Mouse (Mus musculus): Measurements from ENCODE around the gene Sema4a. TPM values are rescaled to one million over a fixed set of nuclear protein-coding genes. Genes with fewer than 3 reads are reported as not detected.

Gene Sema4a
- polyA plus RNA-seq, 1 experiment from 2014 or later, result 32.6 TPM

- no peaks in the 10 kb centered on the region for H3K27me3 ChIP-seq (ENCODE audit: insufficient read depth, low read length)
- H3K4me1 ChIP-seq (replicated peaks; ENCODE audit: insufficient read depth, low read length), result peaks cover 9% of the 10 kb centered on the region
- no peak for ATAC-seq (replicated peaks; ENCODE audit: low FRiP score, low read depth)
- WGBS, result 76% methylated on average over 5 of the region's 5 CpGs
- no peaks in the 10 kb centered on the region for H3K36me3 ChIP-seq (ENCODE audit: insufficient read depth, low read length)
- no peak overlapping the region for H3K27ac ChIP-seq
- no peak for DNase-seq (ENCODE audit: low spot score)
- no peaks in the 10 kb centered on the region for H3K9me3 ChIP-seq (replicated peaks; ENCODE audit: low read length)
- H3K9ac ChIP-seq (ENCODE audit: low read depth, low read length), result no peak overlapping the region
- H3K4me3 ChIP-seq (replicated peaks; ENCODE audit: low read depth, low read length), result no peak overlapping the region
- no peak overlapping the region for H3K4me2 ChIP-seq (ENCODE audit: low read length)
- no peak for TF ChIP-seq CTCF (IDR thresholded peaks at IDR 0.05; ENCODE audit: low read depth)
Measured at GRCm38 (mm10) chr3:88460029-88460428, 953 bp downstream of the Sema4a start.

GRCm38 (mm10) chr3:88458778-88459219, 2.2 kb downstream of the Sema4a start:
- Histone ChIP-seq H3K27ac (no peak overlapping the region), H3K9me3 (replicated peaks; ENCODE audit: low read length) (no peaks in the 10 kb centered on the region), H3K4me1 (replicated peaks; ENCODE audit: insufficient read depth, low read length) (peaks cover 15% of the 10 kb centered on the region), H3K4me2 (ENCODE audit: low read length) (no peak overlapping the region), H3K27me3 (ENCODE audit: insufficient read depth, low read length) (no peaks in the 10 kb centered on the region), H3K9ac (ENCODE audit: low read depth, low read length) (no peak overlapping the region), H3K36me3 (ENCODE audit: insufficient read depth, low read length) (no peaks in the 10 kb centered on the region), H3K4me3 (replicated peaks; ENCODE audit: low read depth, low read length) (no peak overlapping the region)
- 0 out of 2 replicates have a peak, but pooled peaks have one; percentile 8 for ATAC-seq (replicated peaks; ENCODE audit: low FRiP score, low read depth)
- DNase-seq (ENCODE audit: low spot score), result no peak
- TF ChIP-seq CTCF (IDR thresholded peaks at IDR 0.05; ENCODE audit: low read depth), result no peak
- 3% methylated on average over 14 of the region's 14 CpGs for WGBS

GRCm38 (mm10) chr3:88456746-88457532, 4.0 kb downstream of the Sema4a start:
- Histone ChIP-seq H3K36me3 (ENCODE audit: insufficient read depth, low read length) (no peaks in the 10 kb centered on the region), H3K27ac (peak overlapping the region; percentile 87), H3K9ac (ENCODE audit: low read depth, low read length) (no peak overlapping the region), H3K4me3 (replicated peaks; ENCODE audit: low read depth, low read length) (no peak overlapping the region), H3K4me2 (ENCODE audit: low read length) (no peak overlapping the region), H3K9me3 (replicated peaks; ENCODE audit: low read length) (no peaks in the 10 kb centered on the region), H3K4me1 (replicated peaks; ENCODE audit: insufficient read depth, low read length) (peaks cover 15% of the 10 kb centered on the region), H3K27me3 (ENCODE audit: insufficient read depth, low read length) (no peaks in the 10 kb centered on the region)
- no peak for ATAC-seq (replicated peaks; ENCODE audit: low FRiP score, low read depth)
- WGBS, result 69% methylated on average over 7 of the region's 7 CpGs
- no peak for DNase-seq (ENCODE audit: low spot score)
- no peak for TF ChIP-seq CTCF (IDR thresholded peaks at IDR 0.05; ENCODE audit: low read depth)

GRCm38 (mm10) chr3:88456313-88456712, 4.7 kb downstream of the Sema4a start:
- ATAC-seq (replicated peaks; ENCODE audit: low FRiP score, low read depth) (peak; percentile 31; the same call in 1 of the 2 replicates), DNase-seq (ENCODE audit: low spot score) (peak; percentile 46)
- no peaks in the 10 kb centered on the region for H3K36me3 ChIP-seq (ENCODE audit: insufficient read depth, low read length)
- H3K9me3 ChIP-seq (replicated peaks; ENCODE audit: low read length), result no peaks in the 10 kb centered on the region
- no peak overlapping the region for H3K4me3 ChIP-seq (replicated peaks; ENCODE audit: low read depth, low read length)
- H3K4me2 ChIP-seq (ENCODE audit: low read length), result 0 out of 2 replicates have a peak overlapping the region, but pooled peaks have one; percentile 32
- peak overlapping the region; percentile 87 for H3K27ac ChIP-seq
- 65% methylated on average over 8 of the region's 8 CpGs for WGBS
- peaks cover 15% of the 10 kb centered on the region for H3K4me1 ChIP-seq (replicated peaks; ENCODE audit: insufficient read depth, low read length)
- no peak overlapping the region for H3K9ac ChIP-seq (ENCODE audit: low read depth, low read length)
- TF ChIP-seq CTCF (IDR thresholded peaks at IDR 0.05; ENCODE audit: low read depth), result no peak
- no peaks in the 10 kb centered on the region for H3K27me3 ChIP-seq (ENCODE audit: insufficient read depth, low read length)

- Histone ChIP-seq H3K27me3 (ENCODE audit: insufficient read depth, low read length) (no peaks in the 10 kb centered on the region), H3K9ac (ENCODE audit: low read depth, low read length) (peak overlapping the region; percentile 23; the same call in 1 of the 2 replicates), H3K36me3 (ENCODE audit: insufficient read depth, low read length) (no peaks in the 10 kb centered on the region), H3K9me3 (replicated peaks; ENCODE audit: low read length) (no peaks in the 10 kb centered on the region), H3K27ac (peak overlapping the region; percentile 87), H3K4me2 (ENCODE audit: low read length) (peak overlapping the region; percentile 32), H3K4me3 (replicated peaks; ENCODE audit: low read depth, low read length) (no peak overlapping the region), H3K4me1 (replicated peaks; ENCODE audit: insufficient read depth, low read length) (peaks cover 15% of the 10 kb centered on the region)
- peak; percentile 48 for ATAC-seq (replicated peaks; ENCODE audit: low FRiP score, low read depth)
- TF ChIP-seq CTCF (IDR thresholded peaks at IDR 0.05; ENCODE audit: low read depth), result no peak
- 62% methylated on average over 18 of the region's 18 CpGs for WGBS
- DNase-seq (ENCODE audit: low spot score), result peak; percentile 39
Measured at GRCm38 (mm10) chr3:88455588-88456264, 5.3 kb downstream of the Sema4a start.

GRCm38 (mm10) chr3:88454762-88455587, 6.0 kb downstream of the Sema4a start:
- WGBS, result 47% methylated on average over 9 of the region's 9 CpGs
- Histone ChIP-seq H3K4me2 (ENCODE audit: low read length) (peak overlapping the region; percentile 32), H3K9ac (ENCODE audit: low read depth, low read length) (peak overlapping the region; percentile 23; the same call in 1 of the 2 replicates), H3K9me3 (replicated peaks; ENCODE audit: low read length) (no peaks in the 10 kb centered on the region), H3K4me1 (replicated peaks; ENCODE audit: insufficient read depth, low read length) (peaks cover 15% of the 10 kb centered on the region), H3K36me3 (ENCODE audit: insufficient read depth, low read length) (no peaks in the 10 kb centered on the region), H3K27me3 (ENCODE audit: insufficient read depth, low read length) (no peaks in the 10 kb centered on the region), H3K27ac (peak overlapping the region; percentile 87), H3K4me3 (replicated peaks; ENCODE audit: low read depth, low read length) (no peak overlapping the region)
- ATAC-seq (replicated peaks; ENCODE audit: low FRiP score, low read depth), result peak; percentile 77
- TF ChIP-seq CTCF (IDR thresholded peaks at IDR 0.05; ENCODE audit: low read depth), result no peak
- DNase-seq (ENCODE audit: low spot score), result no peak

All from kidney, postnatal 0 days (tissue).